Mouse (Mus musculus): ENCODE results near the gene Slc35b2. TPM values are rescaled to one million over a fixed set of nuclear protein-coding genes. Genes with fewer than 3 reads are reported as not detected.

The Slc35b2 gene
- total RNA-seq, 2 experiments from 2014 or later = 39.2 to 40.2 TPM

Other genes starting within 250 kb of the Slc35b2 start
- 10 to 100 TPM; 56.5 to 57.1 TPM for gene Cdc5l, start 130.1 kb upstream of the Slc35b2 start, total RNA-seq (2021)
- 1 to 10 TPM; 2.0 to 3.0 TPM for gene Spats1, start 88.5 kb upstream of the Slc35b2 start, total RNA-seq (2021)
- gene Aars2, start 57.0 kb upstream of the Slc35b2 start, total RNA-seq (2021) = 10 to 100 TPM; 24.2 to 26.2 TPM
- under 1 TPM; 0.58 to 0.64 TPM for gene Tcte1, start 40.4 kb upstream of the Slc35b2 start, total RNA-seq (2021)
- 10 to 100 TPM; 90.3 to 92.2 TPM for gene Tmem151b, start 14.2 kb upstream of the Slc35b2 start, total RNA-seq (2021)
- 1 to 10 TPM; 2.4 to 2.7 TPM for gene Nfkbie, start 8.2 kb upstream of the Slc35b2 start, total RNA-seq (2021)
- 1,000 to 10,000 TPM; 1,680 to 1,682 TPM for gene Hsp90ab1, start 9.4 kb downstream of the Slc35b2 start, total RNA-seq (2021)
- gene Slc29a1, start 35.7 kb downstream of the Slc35b2 start, total RNA-seq (2021) = 10 to 100 TPM; 68.8 to 69.9 TPM
- gene Mymx, start 38.2 kb downstream of the Slc35b2 start, total RNA-seq (2021) = not detected
- gene Capn11, start 95.5 kb downstream of the Slc35b2 start, total RNA-seq (2021) = 1 to 10 TPM in 1 of 2 experiments, under 1 TPM in 1; 0.14 to 3.6 TPM
- gene Mrpl14, start 122.4 kb downstream of the Slc35b2 start, total RNA-seq (2021) = 10 to 100 TPM; 49.2 to 55.7 TPM
- 100 to 1,000 TPM; 272 to 284 TPM for gene Tmem63b, start 123.0 kb downstream of the Slc35b2 start, total RNA-seq (2021)
- gene 1600014C23Rik, start 170.0 kb downstream of the Slc35b2 start, total RNA-seq (2021) = not detected

All from left cerebral cortex, postnatal 4 days (tissue).